Mouse (Mus musculus) liver, embryonic 14.5 days (tissue): ENCODE measurements around the gene Fancd2.

ENCODE experiments used
- CTCF ChIP-seq: IDR thresholded peaks from 2 replicates; pipeline ENCODE4 v1.5.1; 2016; ENCODE audit warnings: antibody characterized with exemption, low read depth, control low read depth
- EP300 ChIP-seq: IDR thresholded peaks from 2 replicates; pipeline ENCODE4 v1.6.1; 2016; ENCODE audit warnings: antibody characterized with exemption, low read depth

- TF ChIP-seq CTCF, result no peak
- TF ChIP-seq EP300, result no peak
Observed at GRCm38 (mm10) chr6:113495071-113495675, 36.3 kb upstream of the Fancd2 start.
